Mouse (Mus musculus) CH12F3 (cell line): Measurements from ENCODE around the gene Slc35f5.

Experiments used
- in situ Hi-C: fragments of 300-500 bp; cut with MboI; formaldehyde crosslinking; loops from 2 replicates; pipeline ENCODE4 v1.14.3; 2020; ENCODE audit warnings: low sequenced_read_pairs

The Slc35f5 gene

DNA sequence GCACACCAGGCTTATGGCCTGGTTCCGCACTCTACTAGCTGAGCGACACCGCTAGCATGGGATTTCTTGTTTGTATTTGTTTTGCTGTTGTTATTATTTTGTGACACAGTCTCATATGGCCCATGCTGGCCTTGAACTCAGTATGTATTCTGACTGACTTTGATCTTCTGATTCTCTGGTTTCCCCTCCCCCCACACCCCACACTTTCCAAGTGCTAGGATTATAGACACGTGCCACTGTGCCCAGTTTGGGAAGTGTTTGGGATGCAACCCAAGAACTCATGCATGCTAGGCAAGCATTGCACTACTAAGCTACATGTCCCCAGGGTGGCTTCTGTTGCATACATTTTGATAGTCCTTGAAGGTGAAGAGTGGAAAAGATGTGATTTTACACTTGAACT is 1.4 kb downstream of the Slc35f5 start:
- in situ Hi-C loops, result loop anchor here (25.0 kb wide), 1 partner anchor 125 kb away; the partner anchor contains the start of gene Actr3

DNA sequence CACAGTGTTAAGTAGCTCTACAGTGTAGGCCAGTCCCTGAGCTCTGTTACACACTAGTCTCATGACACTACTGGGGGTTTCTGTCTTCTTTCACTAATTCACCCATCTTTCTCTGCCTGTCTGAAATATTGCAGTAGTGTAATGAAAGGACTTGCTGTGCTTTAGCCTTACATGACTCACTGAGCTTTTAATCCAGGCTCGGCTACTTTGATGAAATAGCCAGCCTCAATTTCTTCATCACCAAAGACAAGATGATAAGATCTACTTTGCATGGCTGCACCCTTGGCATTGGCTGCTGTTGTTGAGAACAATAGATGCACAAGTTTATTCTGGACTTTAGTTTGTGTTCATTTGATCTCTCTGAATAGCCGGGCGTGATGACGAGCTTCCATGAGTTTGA is 7.7 kb downstream of the Slc35f5 start:
- in situ Hi-C loops, result loop anchor here (25.0 kb wide), 1 partner anchor 131 kb away; the partner anchor contains the start of gene Actr3

- in situ Hi-C loops, result loop anchor here (25.0 kb wide), 1 partner anchor 137 kb away; the partner anchor contains the start of gene Actr3
Measured at GRCm38 (mm10) chr1:125574219-125574618, 13.8 kb downstream of the Slc35f5 start.

GRCm38 (mm10) chr1:125575458-125576114 is 15.2 kb downstream of the Slc35f5 start:
- in situ Hi-C loops, result no loop called here

- in situ Hi-C loops, result no loop called here
Measured at GRCm38 (mm10) chr1:125576965-125577364, 16.6 kb downstream of the Slc35f5 start.

DNA sequence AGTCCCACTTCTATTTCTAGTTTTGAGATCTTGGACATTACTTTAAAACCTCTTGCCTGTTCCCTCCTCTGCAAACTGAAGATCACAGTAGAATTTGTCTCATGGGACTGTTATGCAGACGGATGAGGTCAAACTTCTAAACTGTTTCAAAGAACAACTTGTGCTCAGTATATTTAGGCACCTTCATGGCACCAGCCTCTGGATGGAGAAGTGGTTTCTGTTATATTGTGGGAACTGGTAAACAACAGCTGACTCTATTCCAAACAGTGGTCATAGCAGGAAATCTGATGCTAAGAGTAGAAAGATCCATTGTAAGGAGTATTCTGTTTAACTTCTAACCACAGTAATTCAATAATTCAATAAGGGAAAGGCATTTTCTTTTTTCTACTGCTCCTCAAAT is 17.7 kb downstream of the Slc35f5 start:
- in situ Hi-C loops, result no loop called here

DNA sequence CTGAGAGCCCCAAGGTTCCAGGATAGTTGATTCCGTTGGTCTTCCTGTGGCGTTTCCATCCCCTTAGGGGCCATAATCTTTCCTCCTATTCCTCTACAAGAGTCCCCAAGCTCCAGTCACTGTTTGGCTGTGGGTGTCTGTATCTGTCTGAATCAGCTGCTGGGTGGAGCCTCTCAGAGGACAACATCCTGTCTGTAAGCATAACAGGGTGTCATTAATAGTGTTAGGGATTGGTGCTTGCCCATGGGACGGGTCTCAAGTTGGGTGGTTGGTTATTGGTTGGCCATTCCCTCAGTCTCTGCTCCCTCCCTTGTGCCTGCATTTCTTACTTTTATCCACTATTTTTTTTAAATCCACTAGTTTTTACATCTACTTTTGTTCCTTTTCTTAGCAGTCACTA is 20.7 kb downstream of the Slc35f5 start:
- in situ Hi-C loops, result no loop called here

- in situ Hi-C loops, result no loop called here
Measured at GRCm38 (mm10) chr1:125603620-125604019, 43.2 kb downstream of the Slc35f5 start.

DNA sequence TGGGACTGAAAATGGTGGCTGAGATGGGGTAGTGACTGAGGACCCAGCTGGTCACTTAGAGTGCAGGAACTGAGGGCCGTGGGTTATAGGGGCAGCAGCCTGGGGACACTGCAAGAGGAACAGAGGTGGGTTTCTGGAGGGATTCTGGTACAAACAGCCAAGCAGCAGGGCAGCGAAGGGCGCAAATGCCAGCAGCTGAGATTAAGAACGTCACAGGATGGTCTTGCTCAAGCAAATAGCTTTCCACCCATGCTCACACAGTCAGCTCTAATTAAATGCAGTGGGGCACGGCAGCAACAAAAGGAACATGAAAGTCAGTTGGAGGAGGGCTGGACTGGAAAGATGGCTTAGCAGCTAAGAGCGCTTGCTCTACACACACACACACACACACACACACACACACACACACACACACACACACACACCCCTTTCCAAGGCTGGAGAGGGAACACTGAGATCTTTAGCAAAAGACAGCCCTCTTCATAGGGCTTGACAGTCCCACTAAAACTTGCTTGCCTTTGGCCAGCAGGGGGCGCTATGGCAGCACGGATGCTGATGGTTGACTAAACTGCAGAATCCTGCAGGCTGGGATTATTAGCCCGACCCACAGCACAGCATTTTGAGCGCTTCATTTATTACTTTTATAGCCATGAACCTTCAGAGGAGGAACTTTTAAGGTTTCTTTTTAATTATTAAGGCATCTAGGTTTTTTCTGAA is 46.9 kb downstream of the Slc35f5 start:
- in situ Hi-C loops, result no loop called here

DNA sequence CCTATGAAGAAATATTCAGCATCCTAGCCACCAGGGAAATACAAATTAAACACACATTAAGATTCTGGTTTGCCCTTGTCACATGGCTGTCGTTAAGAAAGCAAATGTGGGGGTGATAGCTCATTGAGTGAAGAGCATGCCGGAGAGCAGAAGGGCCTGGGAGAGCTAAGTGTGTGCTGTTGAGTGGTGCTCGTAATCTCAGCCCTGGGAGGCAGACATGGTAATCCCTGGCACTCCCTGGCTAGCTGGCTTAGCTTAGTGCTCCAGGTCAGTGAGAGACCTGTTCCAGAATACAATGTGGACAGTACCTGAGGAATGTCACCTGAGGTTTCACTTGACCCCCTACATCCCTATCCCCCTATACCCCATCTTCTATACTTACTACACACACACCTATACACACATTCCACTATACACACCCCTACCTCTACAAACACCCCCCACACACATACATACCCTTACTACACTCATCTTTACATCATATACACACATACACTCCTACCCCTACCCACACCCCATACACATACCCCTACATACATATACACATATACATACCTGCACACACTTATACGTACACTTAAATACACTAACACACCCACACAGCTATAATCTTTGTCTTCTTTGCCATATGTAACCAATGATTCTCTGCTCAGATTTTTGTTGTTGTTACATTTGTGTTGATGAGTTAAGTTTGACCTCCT is 64.1 kb downstream of the Slc35f5 start:
- in situ Hi-C loops, result no loop called here

DNA sequence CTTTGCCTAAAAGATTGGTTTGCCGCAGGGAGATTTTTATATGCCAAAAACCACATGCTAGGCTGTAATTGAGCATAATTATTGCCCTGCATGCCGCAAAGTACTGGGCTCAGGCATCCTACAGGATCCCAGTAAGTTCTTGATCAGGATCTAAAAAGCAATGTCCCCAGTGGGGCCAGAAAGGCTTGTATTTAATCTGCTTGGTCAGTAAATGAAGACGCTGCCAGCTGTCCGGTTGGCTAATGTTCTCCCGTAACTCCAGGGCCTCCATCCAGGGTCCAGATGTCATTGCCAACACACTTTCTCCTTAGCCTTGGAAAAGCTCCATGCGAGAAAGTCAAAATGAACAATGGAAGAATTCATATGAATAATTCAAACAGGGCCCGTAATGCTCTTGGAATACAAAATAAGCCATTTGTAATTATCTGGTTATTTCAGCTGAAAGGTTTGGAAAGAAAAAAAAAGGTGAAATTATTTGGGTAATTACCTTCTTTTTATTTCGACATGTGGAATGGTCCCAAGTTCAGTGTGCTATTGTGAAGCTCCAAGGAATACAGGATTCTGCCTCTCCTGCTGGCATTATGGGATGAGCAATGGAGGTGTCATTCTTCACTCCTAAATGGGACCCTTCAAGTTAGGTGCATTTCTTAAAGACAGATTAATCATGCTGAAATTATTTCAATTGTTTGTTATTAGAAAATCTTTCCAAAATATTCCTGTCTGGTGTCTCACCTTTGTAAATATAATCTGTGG is 79.3 kb downstream of the Slc35f5 start:
- in situ Hi-C loops, result no loop called here

DNA sequence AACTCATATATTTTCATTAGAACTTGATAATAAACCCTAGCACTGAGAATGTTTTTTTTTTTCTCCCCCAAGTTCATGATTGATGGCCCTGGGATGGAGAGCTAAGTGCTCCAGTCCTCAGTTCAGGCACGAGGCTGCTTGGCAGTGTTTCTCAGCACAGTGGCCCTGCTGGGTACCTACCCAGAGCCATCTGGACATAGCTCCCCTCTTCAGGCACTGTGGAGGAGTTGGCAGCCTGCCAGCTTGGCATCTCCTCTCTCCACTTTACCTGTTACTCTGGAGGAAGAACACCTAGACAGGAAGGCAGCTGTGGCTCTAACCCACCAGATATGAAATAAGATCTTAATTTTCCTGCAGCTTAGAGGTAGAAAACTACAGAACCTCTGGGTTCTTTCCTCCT is 83.2 kb downstream of the Slc35f5 start:
- in situ Hi-C loops, result no loop called here
